Mouse (Mus musculus): ENCODE results near the gene Antxr2.

GRCm38 (mm10) chr5:97907482-97907881 lies 123.4 kb downstream of the Antxr2 start:
- TF ChIP-seq CTCF (conservative IDR thresholded peaks at IDR 0.05; ENCODE audit: insufficient read depth, insufficient read length, low read depth, low read length): no peak
- TF ChIP-seq POLR2A (IDR thresholded peaks at IDR 0.05; ENCODE audit: low read depth, low read length): no peak

Data from kidney, adult 2 months (tissue).